Mouse (Mus musculus): ENCODE results near the gene Upk3b.

Upk3b gene

DNA sequence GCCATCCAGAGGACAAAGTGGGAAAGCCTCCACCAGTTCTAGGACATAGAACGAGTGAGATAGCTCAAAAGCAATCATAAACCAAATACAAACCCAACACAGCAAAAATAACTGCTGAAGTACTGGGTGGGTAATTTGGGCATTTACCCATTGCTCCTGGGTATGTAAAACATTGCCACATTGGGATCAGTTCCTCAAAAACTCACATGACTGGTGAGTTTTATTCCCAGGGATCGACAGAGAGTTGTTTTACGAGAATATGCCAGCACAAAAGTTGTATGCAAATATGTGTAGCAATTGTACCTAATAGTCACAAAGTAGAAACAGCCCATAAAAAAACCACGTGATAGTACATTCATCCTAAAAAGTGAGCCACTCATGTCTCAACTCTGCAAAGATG lies 3.4 kb upstream of the Upk3b start:
- 71% methylated on average over 4 of the region's 4 CpGs for WGBS

DNA sequence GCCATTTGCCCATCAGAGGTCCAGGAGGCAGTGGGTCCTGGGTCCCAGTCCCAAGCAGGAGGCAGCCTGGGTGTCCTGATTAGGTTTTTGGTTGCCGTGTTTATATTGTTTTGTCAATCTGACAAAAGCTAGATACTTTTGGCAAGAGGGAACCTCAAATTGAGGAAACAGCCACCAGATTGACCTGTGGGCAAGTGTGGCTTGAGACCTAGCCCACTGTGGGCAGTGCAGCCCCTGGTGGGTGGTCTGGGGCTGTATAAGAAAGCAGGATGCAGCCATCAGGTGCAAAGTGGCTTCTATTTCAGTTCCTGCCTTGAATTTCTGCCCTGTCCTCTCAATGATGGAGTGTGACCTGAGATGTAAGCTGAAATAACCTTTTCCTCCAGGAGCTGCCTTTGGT lies 3.0 kb upstream of the Upk3b start:
- 79% methylated on average over 1 of the region's 1 CpGs for WGBS

DNA sequence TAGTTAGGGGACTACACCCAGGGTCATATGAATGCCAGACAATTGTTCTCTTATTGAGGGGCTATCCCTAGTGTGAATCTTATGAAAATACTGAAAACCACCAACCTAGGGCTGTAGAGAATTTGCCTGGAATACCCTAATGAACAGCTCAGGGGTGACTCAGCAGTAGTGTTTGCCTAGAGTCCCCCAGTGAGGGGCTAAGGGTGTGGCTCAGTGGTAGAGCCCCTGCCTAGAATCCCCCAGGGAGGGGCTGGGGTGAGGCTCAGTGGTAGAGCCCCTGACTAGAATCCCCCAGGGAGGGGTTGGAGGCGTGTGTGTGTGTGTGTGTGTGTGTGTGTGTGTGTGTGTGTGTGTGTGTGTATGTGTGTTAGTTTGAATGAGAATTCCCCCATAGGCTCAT lies 1.6 kb upstream of the Upk3b start:
- WGBS: 90% methylated on average over 1 of the region's 1 CpGs

DNA sequence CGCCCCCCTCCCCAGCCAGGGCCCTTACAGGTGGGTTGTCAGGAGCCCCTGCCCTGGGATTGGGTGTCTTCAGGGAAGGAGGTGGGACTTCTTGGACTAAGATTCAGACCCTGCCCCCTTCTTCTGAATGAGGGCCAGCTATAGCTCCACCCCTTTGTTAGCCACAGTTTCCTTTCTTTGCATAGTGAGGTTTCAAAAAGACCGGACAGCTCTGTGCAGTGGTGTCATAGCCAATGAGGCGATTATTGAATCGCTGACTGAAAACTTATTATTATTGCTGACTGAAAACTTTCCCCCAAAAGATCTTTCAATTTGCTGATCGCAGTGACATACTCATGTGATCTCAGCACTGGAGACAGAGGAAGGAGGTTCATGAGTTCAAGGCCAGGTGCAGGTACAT lies 1.9 kb downstream of the Upk3b start:
- WGBS: 60% methylated on average over 5 of the region's 5 CpGs

DNA sequence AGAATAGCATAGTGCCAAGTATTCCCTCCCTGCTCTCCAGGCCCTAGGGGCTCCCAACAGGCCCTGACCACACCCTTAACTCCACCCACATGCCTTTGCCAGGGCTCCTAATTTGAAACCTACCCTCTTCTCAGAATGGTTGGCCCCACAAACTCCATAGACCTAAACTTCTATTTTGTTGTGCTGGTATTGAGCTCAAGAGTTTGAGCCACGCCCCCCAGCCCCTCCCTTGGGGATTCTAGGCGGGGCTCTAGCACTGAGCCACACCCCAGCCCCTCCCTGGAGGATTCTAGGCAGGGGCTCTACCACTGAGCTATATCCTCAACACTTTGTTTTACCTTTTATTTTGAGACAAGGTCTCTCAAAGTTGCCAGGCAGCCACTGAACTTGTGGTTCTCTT lies 3.0 kb downstream of the Upk3b start:
- WGBS: 39% methylated on average over 2 of the region's 2 CpGs

DNA sequence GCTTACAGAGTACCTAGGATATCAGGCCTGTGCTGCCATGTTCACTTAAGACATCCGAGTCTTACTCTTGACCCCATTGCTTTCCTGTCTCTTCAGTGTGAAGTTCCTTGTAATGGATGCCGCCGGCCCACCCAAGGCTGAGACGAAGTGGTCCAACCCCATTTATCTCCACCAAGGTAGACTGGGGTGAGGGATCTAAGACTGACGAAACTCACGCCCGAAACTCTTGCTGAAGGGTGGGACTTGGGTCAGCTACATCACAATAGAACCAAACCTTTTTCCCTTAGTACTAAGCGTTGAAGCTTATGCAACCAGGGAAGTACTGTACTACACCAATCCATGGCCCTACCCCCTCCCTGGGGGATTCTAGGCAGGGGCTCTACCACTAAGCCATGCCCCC lies 3.4 kb downstream of the Upk3b start:
- 97% methylated on average over 8 of the region's 8 CpGs for whole genome bisulfite sequencing

DNA sequence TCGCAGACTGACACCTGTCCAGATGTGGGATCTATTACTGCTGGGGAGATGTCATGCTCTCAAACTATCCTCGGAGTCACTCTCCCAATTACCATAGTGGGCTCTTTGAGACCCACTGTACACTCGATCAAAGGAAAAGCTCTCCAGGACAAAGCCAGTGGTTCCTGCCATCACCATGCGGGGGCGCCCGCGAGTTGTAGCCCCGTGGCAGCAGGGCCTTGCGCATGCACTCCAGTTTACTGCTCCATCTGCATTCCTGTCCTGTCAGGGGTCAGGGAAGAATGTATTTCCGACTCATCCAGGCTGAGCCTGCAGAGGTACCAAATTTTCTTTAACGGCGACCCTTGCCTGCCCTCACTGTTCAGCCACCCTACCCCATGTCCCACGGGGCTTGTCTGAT lies 6.6 kb downstream of the Upk3b start:
- WGBS: 71% methylated on average over 13 of the region's 13 CpGs

DNA sequence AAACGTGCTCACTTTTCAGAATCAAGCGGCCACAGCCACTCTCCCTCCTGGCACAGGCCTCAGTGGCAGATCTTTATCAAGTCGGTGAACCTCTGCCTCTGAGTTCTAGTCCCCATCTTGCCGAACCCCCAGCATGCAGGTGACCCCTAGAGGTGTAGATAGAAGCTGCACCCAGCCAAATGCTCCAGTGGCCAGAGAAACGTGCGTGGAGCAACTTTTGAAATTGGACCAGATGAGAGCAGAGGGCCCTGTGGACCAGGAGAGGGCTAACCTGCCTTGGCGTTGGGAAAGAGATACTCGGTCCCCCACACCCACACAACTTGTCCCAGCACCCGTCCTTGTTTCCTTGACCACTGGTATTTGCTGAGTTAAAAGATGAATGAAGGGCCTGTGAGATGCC lies 7.1 kb downstream of the Upk3b start:
- 39% methylated on average over 9 of the region's 9 CpGs for WGBS

DNA sequence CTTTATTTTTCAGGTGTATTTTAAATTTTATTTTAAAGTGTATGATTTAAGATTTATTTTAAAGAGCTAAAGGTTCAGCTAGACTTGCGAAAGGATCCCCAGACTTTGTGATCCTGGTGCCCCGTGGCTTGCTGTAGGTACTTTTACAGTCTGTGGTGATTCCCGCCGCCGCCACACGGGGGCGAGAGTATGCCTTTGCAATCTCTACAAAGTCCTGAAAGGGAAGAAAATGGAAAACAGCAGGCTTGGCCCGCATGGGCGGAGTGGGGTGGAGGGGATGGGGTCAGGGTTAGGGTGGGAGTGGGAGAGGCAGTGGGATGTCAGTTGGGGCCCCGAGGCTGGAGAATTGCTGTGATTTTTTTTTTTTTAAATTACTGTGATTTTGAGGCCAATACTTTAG lies 7.7 kb downstream of the Upk3b start:
- WGBS: 4% methylated on average over 10 of the region's 10 CpGs

DNA sequence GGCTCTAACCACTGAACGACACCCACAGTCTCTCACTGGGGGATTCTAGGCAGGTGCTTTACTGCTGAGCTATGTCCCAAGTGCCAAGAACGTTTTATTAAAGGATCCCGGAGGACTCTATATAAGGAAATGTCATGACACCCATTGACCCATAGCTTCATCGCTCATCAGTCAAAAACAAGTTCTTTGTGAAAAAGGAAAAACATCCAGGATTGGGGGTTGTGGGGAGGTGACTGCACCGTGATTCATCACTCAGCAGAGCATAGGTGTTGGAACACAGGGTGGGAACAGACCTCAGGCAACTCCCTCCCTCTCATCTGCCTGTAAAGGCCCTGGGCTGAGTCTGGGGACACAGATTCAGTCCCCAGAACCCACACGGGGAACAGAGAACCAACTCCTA lies 11.6 kb downstream of the Upk3b start:
- WGBS: 81% methylated on average over 6 of the region's 6 CpGs

DNA sequence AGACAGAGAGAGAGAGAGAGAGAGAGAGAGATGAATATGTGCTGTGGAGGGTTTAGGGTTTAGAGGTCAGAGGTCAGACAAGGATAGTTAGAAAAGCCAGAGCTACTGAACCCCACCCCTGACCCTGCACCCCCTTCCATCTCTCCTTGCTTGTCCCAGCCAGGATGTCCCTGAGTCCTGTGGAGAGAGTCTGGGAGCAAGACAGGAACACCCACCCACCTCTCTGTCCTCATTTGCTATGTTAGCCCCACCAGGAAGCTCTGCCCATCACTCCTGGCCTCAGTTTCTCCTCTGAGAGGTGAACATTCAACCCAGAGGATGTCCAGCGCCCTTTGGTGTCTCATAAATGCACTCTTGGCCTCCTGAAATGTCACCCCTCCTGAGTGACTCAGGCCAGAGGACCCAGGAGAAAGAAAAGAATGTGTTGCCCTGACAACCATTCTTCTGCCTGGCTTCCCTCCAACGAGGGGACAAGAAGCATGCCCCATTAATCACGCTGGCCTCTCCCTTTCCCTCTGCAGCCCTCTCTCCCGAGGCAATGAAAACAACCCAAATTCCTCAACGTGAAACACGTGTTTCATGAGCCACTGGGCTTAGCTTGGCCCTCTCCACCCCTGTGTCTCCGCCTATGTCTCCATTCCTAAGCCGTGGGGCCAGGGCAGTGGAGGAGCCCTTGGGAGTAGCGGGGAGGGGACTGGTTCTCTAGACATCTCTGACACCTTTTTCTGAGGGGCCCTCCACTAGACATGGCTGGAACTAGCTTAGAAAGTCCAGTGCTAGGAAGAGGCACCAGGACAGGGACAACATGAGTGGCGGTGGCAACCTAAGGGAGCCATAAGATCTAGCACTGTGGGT lies 13.2 kb downstream of the Upk3b start:
- WGBS: 52% methylated on average over 10 of the region's 10 CpGs

DNA sequence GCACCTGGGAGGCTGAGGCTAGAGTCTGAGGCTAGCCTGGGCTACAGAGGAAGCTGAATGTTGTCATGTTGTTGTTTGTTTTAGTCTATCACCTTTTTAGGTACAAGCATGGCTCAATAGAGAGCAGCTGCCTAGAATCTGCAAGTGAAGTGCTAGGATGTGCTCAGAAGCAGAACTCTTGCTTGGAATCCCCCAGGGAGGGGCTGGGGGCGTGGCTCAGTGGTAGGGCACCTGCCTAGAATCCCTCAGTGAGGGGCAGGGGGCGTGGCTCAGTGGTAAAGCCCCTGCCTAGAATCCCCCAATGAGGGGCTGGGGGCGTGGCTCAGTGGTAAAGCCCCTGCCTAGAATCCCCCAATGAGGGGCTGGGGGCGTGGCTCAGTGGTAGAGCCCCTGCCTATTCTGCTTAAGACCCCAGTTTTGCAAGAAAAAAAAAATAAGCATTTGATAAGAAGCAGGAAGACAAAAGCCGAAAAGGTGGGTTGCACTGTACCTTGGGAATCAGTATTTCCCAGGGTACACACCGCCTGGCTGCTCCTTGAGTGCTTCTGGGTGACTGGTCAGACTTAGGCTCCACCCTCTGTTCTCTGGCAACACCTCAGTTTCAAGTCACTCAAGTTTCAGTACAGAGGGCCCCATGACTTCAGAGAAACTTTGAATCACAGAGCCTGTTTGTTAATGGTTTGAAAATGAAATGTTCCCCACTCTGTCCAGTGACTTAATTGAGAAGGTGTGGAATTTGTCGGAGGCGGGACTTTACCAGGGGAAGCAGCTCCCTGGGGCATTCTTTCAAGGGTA lies 14.8 kb downstream of the Upk3b start:
- WGBS: 82% methylated on average over 8 of the region's 8 CpGs

DNA sequence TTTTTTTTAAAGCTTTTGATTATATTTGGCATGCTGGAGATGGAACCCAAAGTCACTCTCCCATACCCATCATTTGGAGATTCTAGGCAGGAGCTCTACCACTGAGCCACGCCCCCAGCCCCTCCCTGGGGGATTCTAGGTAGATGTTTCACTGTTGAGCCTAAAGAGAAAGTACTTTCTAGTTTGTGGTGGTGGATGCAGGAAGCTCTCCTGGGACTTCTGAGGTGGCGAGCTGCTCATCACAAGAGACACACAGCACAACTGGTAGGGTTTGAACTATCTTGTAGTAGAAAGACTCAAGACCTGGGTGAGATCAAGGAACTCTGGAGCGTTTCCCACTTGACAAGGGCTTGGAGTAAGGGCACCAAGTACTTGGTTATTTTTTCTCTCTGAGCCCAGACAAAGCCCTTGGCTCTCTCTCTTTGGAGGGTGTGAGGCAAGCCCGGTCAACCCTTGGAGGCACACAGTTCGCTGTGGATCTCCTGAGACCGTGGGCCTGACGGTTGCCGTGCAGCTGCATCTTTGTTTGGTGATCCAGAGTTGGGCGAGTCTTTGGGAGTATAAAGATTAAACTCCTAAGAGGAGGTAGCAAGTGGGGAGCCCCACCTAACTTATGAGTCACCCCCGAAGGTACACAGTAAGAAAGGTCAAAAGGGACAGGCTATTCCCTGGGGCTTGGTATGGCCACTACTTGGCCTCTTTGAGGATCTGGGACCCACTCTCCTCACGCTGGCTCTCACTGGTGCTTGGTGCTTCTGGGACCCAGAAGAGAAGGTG lies 16.2 kb downstream of the Upk3b start, which contains the start of gene Upk3bl:
Gene Upk3bl, plus strand, starts transcription at position 192 of the 777 bp plus-strand sequence.
- 94% methylated on average over 11 of the region's 11 CpGs for WGBS

DNA sequence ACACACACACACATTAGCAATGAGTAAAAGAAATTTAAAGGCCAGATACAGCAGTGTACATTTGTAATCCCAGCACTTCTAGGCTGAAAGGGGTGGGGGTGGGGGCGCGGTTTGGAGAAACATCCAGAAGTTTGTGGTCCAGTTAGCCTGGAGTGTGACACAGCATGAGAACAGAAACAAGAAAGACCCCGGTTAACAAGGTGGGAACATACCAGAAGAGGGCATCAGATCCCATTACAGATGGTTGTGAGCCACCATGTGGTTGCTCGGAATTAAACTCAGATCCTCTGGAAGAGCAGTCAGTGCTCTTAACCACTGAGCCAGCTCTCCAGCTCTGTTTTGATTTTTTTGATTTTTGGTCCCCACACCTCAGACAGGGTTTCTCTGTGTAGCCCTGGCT lies 17.8 kb downstream of the Upk3b start:
- 51% methylated on average over 4 of the region's 4 CpGs for WGBS

DNA sequence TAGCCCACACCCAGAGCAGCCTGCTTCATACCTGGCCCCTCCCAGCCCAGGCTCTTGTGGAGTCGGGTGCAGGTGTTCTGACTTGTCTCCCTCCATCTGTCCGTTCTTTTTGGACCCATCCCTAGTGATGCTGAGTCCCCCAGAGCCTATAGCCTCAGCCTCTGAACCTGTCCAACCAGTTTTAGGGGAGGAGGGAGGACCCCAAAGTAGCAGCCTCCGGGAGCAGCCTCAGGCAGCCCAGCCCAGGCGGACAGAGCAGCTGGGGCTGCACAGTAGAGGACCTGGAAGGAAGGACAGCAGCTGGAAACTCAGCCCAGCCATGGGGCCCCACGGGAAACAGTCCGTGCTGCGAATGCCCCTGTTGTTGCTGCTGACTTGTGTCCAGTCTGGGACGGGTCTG lies 18.8 kb downstream of the Upk3b start:
- 46% methylated on average over 8 of the region's 8 CpGs for WGBS

DNA sequence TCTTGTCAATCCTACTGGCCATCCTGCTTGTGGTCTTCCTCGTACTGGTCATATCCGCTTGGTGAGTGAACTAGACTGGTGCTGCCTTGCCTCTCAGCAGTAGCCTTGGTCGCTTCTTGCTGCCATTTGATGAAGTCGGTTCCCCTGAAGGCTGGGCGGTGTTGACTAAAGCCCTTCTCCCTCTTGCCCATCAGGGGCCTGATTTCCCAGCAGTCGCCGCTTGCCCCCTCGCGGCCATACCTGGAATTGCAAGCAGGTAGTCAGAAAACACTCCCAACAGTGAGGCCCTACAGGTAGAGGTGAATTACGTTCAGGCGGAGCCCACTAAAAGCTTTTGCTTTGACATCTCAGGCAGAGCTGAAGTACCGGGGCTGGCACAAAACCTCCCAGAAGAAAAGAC lies 23.3 kb downstream of the Upk3b start:
- WGBS: 11% methylated on average over 12 of the region's 12 CpGs

DNA sequence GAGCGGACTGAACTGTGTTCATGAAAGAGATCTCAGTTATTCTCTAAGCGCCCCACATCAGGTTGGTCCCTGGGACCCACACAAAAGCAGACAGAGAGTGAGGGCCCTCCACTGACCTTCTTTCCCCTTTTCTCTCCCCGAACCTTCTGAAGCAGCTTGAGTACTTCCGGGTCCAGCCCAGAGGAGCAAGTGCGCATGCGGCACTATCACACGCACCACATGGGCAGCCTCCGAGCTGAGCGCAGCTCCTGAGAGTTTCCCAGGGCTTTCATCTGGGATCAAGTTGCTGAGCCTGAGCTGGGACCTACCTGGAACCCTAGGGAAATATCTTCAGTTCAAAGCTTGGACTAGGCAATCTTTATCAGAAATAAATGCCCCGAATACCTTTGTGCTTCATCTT lies 25.6 kb downstream of the Upk3b start:
- 89% methylated on average over 10 of the region's 10 CpGs for WGBS

DNA sequence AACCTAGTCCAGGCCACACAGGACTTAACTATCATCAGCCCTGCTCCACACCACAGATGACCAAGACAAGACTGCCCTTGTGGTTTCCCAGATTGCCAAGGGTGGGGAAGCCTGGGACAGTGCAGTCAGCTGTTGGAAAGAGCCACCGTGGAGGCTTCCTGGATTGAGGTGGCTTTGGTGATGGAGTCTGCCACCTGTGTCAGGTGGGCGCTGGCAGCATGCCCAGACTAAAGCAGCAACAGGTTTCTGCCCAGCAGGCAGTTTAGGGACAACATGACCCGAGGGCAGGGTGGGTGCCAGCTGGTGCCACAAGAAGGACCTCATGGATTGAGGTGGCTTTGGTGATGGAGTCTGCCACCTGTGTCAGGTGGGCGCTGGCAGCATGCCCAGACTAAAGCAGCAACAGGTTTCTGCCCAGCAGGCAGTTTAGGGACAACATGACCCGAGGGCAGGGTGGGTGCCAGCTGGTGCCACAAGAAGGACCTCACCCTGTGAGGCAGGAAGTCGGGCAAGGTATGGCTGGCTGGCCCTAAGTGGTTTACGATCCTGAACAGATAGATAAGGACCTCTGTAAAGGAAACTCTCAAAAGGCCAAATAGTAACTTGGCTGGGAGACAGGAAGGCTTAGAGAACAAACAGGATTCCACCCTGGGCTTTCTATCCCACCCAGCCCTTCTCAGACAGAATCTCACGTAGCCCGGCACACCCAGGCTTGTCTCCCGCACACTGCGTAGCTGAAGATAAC lies 28.3 kb downstream of the Upk3b start:
- 65% methylated on average over 11 of the region's 11 CpGs for WGBS

DNA sequence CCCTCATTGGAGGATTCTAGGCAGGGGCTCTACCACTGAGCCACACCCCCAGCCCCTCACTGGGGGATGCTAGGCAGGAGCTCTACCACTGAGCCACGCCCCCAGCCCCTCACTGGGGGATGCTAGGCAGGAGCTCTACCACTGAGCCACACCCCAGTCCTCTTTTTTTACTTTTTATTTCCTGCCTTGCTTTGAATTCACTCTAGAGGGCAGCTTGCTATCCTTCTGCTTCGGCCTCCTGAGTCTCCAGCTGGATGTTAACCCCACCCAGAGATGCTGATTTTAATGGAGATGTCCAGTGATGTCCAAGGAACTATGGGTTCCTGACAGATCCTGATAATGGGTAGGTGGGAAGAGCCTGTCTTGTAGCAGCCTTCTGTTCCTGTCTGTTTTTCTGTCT lies 31.1 kb downstream of the Upk3b start:
- 78% methylated on average over 2 of the region's 2 CpGs for WGBS

DNA sequence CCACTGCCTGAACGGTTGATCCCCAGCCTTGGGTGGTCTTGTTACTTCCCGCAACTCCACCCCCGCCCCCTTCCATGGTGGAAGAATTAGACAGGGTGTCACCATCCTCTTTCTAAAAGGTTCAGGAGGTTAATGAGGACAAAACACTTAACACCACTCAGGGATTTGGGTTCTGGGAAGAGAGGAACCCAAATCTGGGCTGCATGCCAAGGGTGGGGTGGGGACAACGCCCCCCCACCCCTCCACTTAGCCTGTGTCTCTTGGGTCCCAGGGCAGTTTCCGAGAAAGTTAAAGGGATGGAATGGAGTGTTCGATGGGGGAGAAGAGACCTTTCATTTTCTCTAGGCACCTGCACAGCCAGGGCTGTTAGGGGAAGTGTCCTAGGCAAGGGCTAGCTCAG lies 34.8 kb downstream of the Upk3b start:
- 50% methylated on average over 6 of the region's 6 CpGs for WGBS

DNA sequence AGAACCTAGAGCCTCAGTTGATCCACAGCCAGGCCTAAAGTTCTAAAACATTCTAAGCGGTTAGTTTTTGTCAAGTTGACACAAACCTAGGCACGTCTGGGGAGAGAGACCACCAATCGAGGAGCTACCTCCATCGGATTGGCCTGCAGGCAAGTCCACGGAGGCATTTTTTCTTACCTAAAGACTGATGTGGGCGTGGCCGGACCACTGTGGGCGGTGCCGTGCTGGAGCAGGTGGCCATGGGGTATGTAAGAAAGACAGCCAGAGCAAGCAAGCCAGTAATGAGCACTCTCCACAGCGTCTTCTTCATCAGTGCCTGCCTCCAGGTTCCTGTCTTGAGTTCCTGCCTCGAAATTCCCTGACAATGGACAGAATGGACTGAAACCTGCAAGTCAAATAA lies 35.2 kb downstream of the Upk3b start:
- 73% methylated on average over 11 of the region's 11 CpGs for WGBS

DNA sequence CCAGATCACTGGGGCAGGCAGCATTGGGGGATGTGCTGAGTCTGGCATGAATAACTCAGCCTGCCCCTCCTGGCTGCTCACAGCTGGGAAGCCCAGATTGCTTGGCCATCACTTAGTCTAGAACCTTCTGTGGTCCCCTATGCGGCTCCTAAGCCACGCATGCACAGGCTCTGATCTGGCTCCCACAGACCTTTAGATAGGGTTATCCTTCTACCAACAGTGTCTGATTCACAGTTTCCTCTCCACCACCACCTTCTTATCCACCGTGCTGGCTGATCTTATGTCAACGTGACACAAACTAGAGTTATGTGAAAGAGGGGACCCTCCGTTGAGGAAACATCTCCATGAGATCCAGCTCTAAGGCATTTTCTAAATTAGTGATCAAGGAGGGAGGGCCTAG lies 36.8 kb downstream of the Upk3b start:
- 96% methylated on average over 5 of the region's 5 CpGs for WGBS

Measured in cerebral cortex, adult 2 months (tissue).